Mouse (Mus musculus) right cerebral cortex, adult 18-20 months (tissue): ENCODE measurements around the gene Tbc1d20.

Experiments
- DNase-seq: peaks from one replicate; pipeline ENCODE4 v3.0.0; 2022; ENCODE audit warnings: mixed read lengths

The Tbc1d20 gene

DNA sequence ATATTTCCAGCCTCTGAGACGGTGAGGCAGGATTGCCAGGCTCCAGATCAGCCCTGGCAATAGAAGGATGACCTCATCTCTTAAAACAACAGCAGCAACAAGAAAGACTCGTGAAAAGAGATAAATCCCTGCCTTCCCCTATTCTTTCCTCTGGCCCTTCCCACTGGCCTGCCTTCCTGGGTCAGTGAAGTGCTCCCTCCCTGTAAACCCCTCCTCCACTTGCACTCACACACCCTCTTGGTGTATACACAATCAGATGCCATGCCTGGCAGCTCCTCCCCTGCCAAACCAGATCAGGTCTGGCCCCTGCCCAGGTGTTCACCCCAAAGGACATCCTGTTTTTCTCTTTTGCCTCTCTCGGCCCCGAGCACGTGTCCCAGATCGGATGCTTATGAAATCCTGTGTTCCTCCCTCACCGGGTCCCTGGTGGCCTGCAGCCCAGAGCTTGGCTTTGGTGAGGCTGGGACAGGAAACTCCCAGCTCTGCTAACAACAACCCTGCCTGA lies 66.7 kb downstream of the Tbc1d20 start:
- no peak for DNase-seq

DNA sequence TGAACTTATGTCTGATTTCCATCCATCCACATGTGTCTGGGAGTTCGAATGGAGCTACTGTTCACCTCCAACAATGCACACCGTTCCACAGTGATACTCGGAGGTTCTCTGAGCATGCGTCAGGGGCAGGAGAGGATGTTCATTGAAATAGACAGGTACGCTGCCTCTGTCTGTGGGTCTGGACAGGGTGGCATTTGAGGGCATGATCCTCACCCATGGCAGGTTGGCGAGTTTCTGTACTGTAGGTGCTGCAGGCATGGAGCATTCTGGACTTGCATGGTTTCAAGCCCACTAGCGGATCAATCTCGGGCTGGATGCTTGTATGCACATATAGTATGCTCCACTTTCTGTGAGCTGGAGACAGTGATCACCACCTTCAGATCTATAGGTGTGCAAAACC lies 67.6 kb downstream of the Tbc1d20 start:
- no peak for DNase-seq
